Mouse (Mus musculus) megakaryocyte, adult 5-6 weeks (primary cell): ENCODE data around the gene Cmtr1. TPM values are rescaled to one million over a fixed set of nuclear protein-coding genes. Genes with fewer than 3 reads are reported as not detected.
"Not testable (repeated sequence)": the region's sequence is repeated elsewhere in the genome, so short reads cannot be mapped to it uniquely, and the experiment has no call there.

ENCODE experiments used
- ATAC-seq: 2 replicates; pipeline ENCODE4 v1.8.0; 2016; ENCODE audit warnings: mild to moderate bottlenecking, inconsistent platforms; ENCODE audit not compliant: poor library complexity, severe bottlenecking
- total RNA-seq, 2 experiments: library from RNA; stranded (forward) in 1 of 2; stranded (reverse) in 1 of 2; fragments of 153-499, 151-499 nt in 1 of 2; fragments of 221-1000, 200-1000 nt in 1 of 2; gene quantifications; 2 replicates each; pipeline versions ENCODE4 v1.2.3 to v1.2.4; 2015 to 2017

Cmtr1 gene
- total RNA-seq, 2 experiments from 2014 or later, result 31.4 to 307 TPM

- no peak for ATAC-seq
Observed at GRCm38 (mm10) chr17:29700573-29700972, 40.2 kb downstream of the Cmtr1 start.

- ATAC-seq, result peak; percentile 47
Observed at GRCm38 (mm10) chr17:29702938-29703710, 42.7 kb downstream of the Cmtr1 start.

DNA sequence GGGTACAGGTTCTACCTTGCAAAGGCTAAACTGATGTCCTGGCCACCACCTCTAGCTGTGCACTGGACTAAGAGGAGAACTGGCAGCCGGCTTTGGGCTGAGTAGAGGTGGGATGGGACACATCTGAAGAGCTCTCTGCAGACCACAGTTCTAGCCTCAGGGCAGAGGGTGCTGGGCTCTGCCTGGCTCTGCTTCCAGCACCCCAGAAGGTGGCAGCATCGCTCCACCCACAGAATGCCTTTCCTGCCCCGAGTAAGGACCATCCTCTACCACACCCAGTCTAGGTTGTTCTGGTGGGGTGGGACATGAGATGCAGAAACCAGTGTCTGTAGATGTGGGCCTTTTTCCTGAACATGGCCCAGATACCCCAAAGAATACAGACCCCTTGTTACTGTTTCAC, 44.4 kb downstream of the Cmtr1 start:
- peak; percentile 54 for ATAC-seq

GRCm38 (mm10) chr17:29705881-29706280, 45.5 kb downstream of the Cmtr1 start:
- no peak for ATAC-seq

DNA sequence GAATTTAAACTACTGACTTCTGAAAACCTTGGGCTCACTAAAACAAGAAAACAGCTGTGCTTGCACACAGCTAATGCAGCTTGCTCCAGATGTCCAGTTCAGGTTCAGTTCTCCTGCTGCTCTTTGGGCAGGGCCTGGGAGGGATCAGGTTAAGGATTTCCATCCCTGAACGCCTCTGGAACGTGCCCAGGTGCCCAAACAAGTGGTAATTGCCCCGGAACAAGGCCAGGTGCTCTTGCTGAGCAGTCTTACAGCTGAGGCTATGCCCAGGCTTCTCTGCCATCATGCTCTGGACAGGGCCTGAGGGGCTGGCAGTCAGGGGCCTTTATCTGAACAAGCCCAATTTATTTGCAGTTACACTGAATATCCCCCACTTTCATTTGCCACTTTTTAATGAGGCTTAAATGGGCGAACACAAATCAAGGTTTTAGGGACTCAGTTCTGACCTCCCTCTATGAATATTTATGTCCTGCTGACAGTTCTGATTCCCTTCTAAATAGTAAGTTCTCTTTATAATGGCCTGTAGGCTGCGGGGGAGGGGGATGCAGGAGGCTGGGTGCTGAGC, 46.7 kb downstream of the Cmtr1 start:
- no peak for ATAC-seq

DNA sequence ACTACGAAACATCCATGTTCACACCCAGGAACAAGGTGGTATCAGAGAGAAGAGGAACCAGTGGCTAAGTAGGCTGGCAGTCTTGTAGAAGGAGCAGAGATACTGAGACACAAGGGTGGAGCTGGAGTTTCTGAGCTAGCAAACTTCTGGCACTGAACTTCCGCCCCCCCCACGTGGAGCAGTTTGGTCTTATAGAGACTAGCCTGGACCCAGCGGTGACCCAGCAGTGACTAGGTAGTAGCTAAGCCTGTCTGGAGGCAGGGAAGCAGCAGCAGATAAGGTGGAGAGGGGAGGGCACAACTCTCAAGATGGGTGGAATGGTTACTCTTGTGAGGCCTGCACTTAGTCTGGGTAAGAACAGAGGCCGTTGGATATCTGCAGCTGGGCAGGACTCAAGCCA, 48.4 kb downstream of the Cmtr1 start:
- no peak for ATAC-seq

DNA sequence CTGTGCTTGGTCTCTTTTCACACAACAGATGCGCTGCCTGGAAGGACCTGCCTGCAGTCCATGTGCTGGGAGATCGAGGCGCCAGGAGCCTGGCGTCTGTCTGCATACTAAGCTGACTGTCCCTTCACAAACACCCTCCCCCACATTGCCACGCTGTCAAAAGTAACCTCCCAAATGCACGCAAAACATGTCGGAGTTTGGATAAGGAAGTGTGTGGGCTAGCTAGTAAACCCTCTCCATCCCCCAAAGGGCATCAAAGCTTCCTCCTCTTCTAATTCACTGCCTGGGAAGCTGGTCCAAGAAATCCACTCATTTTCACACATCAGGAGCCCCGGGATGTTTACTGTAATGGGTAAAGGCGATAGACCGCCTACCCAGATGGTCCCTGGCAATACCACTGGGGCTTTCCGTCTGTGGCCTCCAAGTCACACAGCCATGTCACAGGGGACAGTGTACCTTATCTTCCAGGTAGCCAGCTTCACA, 50.2 kb downstream of the Cmtr1 start:
- ATAC-seq, result no peak

DNA sequence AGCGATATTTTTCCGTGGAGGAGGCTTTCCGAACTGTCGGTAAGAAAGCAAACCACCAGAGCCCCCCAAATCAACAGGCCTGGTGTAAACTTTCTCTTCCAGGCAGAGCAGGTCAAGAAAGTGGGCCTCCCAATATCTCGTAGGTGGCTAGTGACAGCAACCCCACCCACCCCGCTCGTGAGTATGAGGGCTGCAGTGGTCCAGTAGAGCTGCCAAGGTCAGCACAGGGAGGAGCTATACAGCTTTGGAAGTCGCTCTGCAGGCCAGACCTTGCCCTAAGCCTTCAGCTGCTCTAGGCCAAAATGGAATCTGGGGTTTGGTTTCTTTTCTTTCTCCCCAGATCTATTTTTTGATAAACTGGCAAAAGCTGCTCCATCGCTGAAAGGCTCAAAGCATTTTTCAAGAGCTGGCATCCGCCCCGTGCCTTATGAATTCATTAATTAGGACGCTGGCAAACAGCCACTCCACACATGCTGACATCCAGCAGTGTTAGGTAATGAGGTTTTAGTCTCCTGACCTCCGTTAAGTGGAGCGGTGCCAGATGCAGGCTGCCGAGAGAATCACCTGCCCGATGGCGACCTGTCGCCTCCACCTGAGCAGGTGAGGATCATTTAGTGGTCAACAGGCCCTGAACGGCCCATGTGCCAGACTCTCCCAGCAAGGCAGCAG, 50.8 kb downstream of the Cmtr1 start:
- ATAC-seq, result no peak

GRCm38 (mm10) chr17:29711745-29712431, 51.5 kb downstream of the Cmtr1 start:
- ATAC-seq, result no peak

DNA sequence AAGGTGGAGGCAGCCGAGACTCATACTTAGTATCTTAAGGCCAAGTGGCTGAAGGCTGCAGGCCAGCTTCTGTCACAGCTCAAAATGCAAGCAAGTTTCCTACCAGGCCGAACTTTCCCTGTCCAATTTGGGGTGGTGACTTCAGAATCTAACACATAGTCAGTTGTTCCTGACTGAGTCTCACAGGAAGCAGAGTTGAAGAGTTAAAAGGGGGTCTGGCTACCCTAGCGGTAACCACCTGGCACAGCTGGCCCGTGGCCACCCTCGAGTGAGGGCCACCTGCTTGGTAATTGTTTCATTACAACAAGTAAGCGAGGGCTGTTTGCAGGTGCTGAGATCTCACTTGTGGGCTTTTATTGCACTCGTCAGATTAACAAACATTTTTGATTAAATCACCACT, 52.2 kb downstream of the Cmtr1 start:
- no peak for ATAC-seq

GRCm38 (mm10) chr17:29713734-29714133, 53.3 kb downstream of the Cmtr1 start:
- ATAC-seq, result not testable (repeated sequence)

- ATAC-seq, result peak; percentile 97
Observed at GRCm38 (mm10) chr17:29716732-29717445, 56.5 kb downstream of the Cmtr1 start, which contains the start of gene Ccdc167. Ccdc167 (minus strand) TSS chr17:29717044.

DNA sequence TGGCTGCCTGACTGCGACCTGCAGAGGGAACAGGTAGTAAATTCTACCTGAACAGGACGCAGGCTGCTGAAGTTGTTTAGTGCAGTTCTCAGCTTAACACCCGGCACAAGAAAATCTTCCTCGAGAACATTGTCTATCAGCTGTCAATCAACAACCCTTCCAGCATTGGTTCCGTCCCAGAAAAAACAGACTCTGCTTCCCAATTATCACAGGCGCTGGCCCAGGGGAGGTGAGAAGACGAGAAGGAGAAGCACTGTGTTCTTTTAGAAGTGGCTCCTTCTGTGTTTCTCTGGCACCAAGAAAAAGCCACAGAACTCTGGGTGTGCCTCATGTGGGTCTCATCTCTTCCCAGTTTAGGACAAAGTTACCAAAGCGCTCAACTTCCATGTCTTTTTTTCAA, 58.3 kb downstream of the Cmtr1 start:
- ATAC-seq, result no peak

GRCm38 (mm10) chr17:29719628-29720575, 59.5 kb downstream of the Cmtr1 start:
- no peak for ATAC-seq

GRCm38 (mm10) chr17:29720755-29721365, 60.5 kb downstream of the Cmtr1 start:
- ATAC-seq, result no peak

DNA sequence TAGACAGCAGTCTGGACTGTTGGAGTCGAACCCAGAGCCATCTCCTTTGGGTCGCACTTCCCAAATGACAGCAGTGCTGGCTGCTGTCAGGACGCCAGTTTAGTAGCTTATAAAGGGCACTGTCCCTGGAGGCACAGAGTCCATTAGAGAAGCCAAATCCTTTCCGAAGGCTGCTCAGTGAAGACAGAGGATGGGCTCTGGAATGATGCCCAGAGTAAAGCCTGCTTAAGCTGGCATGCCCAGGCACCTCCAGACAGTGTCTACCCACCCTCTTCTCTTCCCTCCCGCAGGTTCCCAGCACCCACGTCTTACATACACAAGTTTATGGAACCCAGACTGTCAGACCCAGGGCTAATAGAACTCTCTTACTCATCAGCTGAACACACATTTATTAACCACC, 64.2 kb downstream of the Cmtr1 start:
- ATAC-seq, result no peak

DNA sequence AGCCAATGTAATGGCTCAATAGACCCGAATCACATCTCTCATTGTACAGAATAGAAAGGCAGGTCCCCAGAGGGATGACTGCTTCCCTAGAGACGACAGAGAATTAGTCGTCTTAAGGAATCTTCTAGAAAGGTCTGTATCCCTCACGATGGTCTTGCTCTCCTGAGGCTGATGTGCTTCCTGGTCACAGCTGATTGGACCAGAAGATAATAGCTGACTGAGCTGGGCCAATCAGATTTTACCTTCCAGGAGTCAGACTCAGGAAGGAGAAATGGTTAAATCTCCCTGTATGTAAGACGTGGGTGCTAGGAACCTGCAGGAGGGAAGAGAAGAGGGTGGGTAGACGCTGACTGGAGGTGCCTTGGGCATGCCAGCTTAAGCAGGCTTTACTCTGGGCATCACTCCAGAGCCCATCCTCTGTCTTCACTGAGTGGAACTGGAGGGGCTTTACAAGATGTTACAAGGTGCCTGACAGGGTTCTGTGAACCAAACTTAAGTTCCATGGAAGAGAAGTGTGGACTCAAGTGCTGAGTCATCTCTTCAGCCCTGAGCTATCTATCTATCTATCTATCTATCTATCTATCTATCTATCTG, 64.7 kb downstream of the Cmtr1 start:
- ATAC-seq, result no peak

DNA sequence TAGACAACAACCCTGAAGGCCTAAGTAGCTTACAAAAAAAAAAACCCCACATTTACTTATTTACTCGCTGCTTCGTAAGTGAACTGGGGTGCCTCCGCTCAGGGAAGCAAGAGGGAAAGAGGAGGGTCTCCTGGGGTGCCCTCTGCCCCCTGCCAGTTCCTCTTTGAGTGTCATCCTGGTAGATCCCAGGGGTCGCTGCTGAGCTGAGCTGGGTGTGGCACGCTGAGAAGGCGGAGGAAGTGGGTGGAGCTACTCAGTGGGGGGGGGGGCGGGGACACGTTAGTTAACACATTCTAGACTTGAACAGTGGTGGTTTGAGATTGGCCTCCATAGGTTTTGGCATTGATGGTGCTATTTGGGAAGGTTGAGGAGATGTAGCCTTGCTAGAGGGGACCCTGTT, 67.7 kb downstream of the Cmtr1 start:
- no peak; the same call in 1 of the 2 replicates for ATAC-seq
